Mouse (Mus musculus): ENCODE measurements at regions not wholly inside any gene's neighbourhood (a gene's known extent, or its start where the extent isn't known, plus 50 kb on each side); places are given as distances from the start of the nearest gene placed in this dataset.

DNA sequence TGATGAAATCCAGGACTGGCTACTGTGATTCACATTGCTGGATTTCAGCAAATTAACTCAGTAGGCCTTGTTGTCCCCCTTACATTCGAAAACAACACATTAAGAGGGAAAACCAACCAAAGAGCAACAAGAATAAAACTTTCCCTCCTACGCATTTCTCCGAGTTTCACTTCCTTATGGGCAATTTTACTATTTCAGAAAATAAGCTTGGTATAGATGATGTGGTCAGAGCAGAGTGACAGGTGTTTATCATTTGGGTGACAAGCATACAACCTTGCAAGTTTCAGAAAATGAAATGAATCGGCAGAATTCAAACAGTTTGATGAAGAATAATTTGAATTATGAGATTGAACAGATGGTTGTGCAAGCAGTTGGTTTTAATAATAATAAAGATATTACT is 220.6 kb downstream of the Etaa1 start:
- WGBS (ENCODE audit: insufficient replicate concordance): 82% methylated on average over 4 of the region's 4 CpGs
- ATAC-seq (replicated peaks; ENCODE audit: insufficient number of reproducible peaks, low FRiP score, low TSS enrichment): no peak

DNA sequence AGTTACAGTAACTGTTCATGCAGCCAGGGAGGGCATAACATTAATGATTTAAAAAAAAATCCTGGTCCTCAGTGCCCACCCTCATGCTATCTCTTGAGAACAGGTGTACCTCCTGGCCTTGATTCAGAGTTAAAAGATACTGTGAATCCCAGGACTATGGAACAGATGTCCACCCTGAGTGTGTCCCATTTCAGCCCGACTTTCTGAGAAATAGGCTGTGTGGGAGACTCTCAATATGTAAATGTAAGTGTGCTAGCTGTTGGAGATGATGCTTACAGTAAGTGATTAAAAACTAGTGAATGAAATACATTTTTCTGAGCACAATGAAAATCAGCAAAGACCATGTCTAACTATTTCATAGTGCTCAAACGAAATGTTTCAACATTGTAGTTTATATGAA is 219.2 kb downstream of the Etaa1 start:
- no peaks in the 10 kb centered on the region for H3K36me3 ChIP-seq (ENCODE audit: control insufficient read depth, insufficient read depth, low read length)
- WGBS (ENCODE audit: insufficient replicate concordance): 69% methylated on average over 2 of the region's 2 CpGs
- H3K9me3 ChIP-seq (replicated peaks; ENCODE audit: control insufficient read depth, low read length): no peaks in the 10 kb centered on the region
- no peak overlapping the region for H3K4me2 ChIP-seq
- no peaks in the 10 kb centered on the region for H3K27me3 ChIP-seq (ENCODE audit: control insufficient read depth, insufficient read depth, low read length)
- no peak overlapping the region for H3K9ac ChIP-seq (ENCODE audit: low read depth, low read length)
- ATAC-seq (replicated peaks; ENCODE audit: insufficient number of reproducible peaks, low FRiP score, low TSS enrichment): no peak
- no peaks in the 10 kb centered on the region for H3K4me1 ChIP-seq (ENCODE audit: control insufficient read depth, insufficient read depth, low read length)
- H3K27ac ChIP-seq (ENCODE audit: low read depth, low read length): no peak overlapping the region
- H3K4me3 ChIP-seq (ENCODE audit: low read depth, low read length): no peak overlapping the region

More for the DNA sequence above, 220.6 kb downstream of the Etaa1 start:
- no peaks in the 10 kb centered on the region for H3K9me3 ChIP-seq (replicated peaks; ENCODE audit: control insufficient read depth, low read length)
- no peaks in the 10 kb centered on the region for H3K36me3 ChIP-seq (ENCODE audit: control insufficient read depth, insufficient read depth, low read length)
- H3K9ac ChIP-seq (ENCODE audit: low read depth, low read length): no peak overlapping the region
- no peak overlapping the region for H3K4me3 ChIP-seq (ENCODE audit: low read depth, low read length)
- no peaks in the 10 kb centered on the region for H3K27me3 ChIP-seq (ENCODE audit: control insufficient read depth, insufficient read depth, low read length)
- no peak overlapping the region for H3K4me2 ChIP-seq
- no peaks in the 10 kb centered on the region for H3K4me1 ChIP-seq (ENCODE audit: control insufficient read depth, insufficient read depth, low read length)
- H3K27ac ChIP-seq (ENCODE audit: low read depth, low read length): no peak overlapping the region

DNA sequence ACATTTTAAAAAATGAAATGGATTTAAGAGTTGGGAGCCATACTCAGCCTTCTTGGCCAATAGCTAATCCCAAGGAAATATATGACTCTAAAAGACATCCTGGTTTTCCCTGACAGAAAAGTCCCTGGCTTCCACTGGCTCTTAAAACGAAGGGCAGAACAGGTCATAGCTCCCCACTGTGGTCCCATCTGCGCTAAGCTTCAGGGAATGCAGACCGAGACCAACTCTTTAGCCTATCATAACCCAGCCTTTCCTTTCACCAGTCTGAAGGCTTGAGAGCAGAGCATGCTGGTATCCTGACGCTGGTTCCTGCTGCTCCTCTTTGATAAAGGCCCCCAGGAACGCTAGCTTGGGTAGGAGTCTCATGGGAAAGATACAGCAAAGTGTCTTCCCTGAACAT is 214.8 kb downstream of the Etaa1 start:
- H3K4me1 ChIP-seq (ENCODE audit: control insufficient read depth, insufficient read depth, low read length): no peaks in the 10 kb centered on the region
- no peak overlapping the region for H3K9ac ChIP-seq (ENCODE audit: low read depth, low read length)
- no peaks in the 10 kb centered on the region for H3K27me3 ChIP-seq (ENCODE audit: control insufficient read depth, insufficient read depth, low read length)
- no peak overlapping the region for H3K4me3 ChIP-seq (ENCODE audit: low read depth, low read length)
- no peaks in the 10 kb centered on the region for H3K9me3 ChIP-seq (replicated peaks; ENCODE audit: control insufficient read depth, low read length)
- 36% methylated on average over 5 of the region's 5 CpGs for WGBS (ENCODE audit: insufficient replicate concordance)
- H3K27ac ChIP-seq (ENCODE audit: low read depth, low read length): no peak overlapping the region
- H3K4me2 ChIP-seq: no peak overlapping the region
- ATAC-seq (replicated peaks; ENCODE audit: insufficient number of reproducible peaks, low FRiP score, low TSS enrichment): no peak
- H3K36me3 ChIP-seq (ENCODE audit: control insufficient read depth, insufficient read depth, low read length): no peaks in the 10 kb centered on the region

DNA sequence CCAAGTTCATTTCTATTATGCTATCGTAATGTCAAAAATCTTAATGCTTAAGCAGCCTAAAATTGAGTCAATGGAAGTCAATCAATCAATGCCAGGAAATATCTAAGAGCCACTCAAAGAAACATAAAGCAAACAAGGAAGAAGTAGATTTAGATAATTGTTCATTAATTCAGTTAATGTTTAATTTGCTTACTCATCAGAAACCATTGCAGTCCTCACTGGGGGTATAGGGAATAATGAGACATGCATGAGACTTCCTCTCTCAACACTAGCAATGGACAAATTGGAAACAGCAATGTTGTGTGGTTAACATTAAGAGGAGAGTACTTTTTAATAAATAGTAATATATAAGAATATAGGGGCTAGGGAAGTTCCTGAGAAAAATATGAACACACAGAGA is 209.9 kb downstream of the Etaa1 start:
- no peak for ATAC-seq (replicated peaks; ENCODE audit: insufficient number of reproducible peaks, low FRiP score, low TSS enrichment)

DNA sequence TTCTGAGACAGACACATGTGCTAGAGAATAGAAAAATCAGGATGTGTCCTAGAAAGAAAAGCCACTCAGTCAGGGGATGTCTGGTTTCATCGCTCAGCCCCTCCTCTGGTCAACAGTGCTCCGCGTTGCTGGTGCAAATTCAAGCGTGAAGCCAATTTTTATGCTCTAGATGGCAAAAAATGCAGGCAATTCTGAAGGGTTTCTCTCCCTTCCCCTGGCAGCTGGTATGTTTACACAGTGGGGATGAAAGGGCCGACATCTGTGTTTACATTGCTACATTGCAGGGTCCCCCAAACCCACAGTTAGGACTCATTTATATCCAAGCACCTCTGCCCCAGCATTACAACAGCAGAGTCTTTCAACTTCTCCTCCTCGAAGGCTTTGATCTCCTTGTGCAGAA is 203.3 kb downstream of the Etaa1 start:
- Histone ChIP-seq H3K4me1 (ENCODE audit: control insufficient read depth, insufficient read depth, low read length) (no peaks in the 10 kb centered on the region), H3K36me3 (ENCODE audit: control insufficient read depth, insufficient read depth, low read length) (no peaks in the 10 kb centered on the region), H3K4me2 (no peak overlapping the region), H3K27ac (ENCODE audit: low read depth, low read length) (no peak overlapping the region), H3K9me3 (replicated peaks; ENCODE audit: control insufficient read depth, low read length) (no peaks in the 10 kb centered on the region), H3K4me3 (ENCODE audit: low read depth, low read length) (no peak overlapping the region), H3K9ac (ENCODE audit: low read depth, low read length) (no peak overlapping the region), H3K27me3 (ENCODE audit: control insufficient read depth, insufficient read depth, low read length) (no peaks in the 10 kb centered on the region)
- ATAC-seq (replicated peaks; ENCODE audit: insufficient number of reproducible peaks, low FRiP score, low TSS enrichment): no peak
- 61% methylated on average over 6 of the region's 6 CpGs for WGBS (ENCODE audit: insufficient replicate concordance)

More for the DNA sequence above, 209.9 kb downstream of the Etaa1 start:
- Histone ChIP-seq H3K36me3 (ENCODE audit: control insufficient read depth, insufficient read depth, low read length) (no peaks in the 10 kb centered on the region), H3K27ac (ENCODE audit: low read depth, low read length) (no peak overlapping the region), H3K9ac (ENCODE audit: low read depth, low read length) (no peak overlapping the region), H3K4me3 (ENCODE audit: low read depth, low read length) (no peak overlapping the region), H3K4me1 (ENCODE audit: control insufficient read depth, insufficient read depth, low read length) (no peaks in the 10 kb centered on the region), H3K4me2 (no peak overlapping the region), H3K27me3 (ENCODE audit: control insufficient read depth, insufficient read depth, low read length) (no peaks in the 10 kb centered on the region), H3K9me3 (replicated peaks; ENCODE audit: control insufficient read depth, low read length) (no peaks in the 10 kb centered on the region)
- 90% methylated on average over 1 of the region's 1 CpGs for WGBS (ENCODE audit: insufficient replicate concordance)

DNA sequence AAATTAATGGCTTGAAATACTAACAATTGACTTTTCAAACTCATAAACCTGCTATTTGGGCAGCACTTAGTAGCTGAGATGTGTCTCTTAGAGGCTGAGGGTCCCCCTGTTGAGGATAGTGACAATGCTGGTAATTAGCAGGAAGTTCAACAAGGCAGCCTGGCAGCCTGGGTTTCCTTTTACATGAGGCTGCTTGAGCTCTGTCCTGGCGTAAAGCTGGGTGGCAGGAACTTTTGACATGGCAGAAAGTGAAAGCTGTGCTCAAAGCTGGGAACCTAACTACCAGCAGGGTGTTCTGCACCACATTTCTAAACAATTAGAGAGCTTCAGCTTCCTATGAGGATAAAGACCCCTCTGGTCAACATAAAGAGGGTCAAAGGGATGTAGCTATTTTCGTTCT is 194.5 kb downstream of the Etaa1 start:
- H3K27ac ChIP-seq (ENCODE audit: low read depth, low read length): no peak overlapping the region
- H3K4me3 ChIP-seq (ENCODE audit: low read depth, low read length): no peak overlapping the region
- WGBS (ENCODE audit: insufficient replicate concordance): 48% methylated on average over 2 of the region's 2 CpGs
- ATAC-seq (replicated peaks; ENCODE audit: insufficient number of reproducible peaks, low FRiP score, low TSS enrichment): no peak
- H3K9ac ChIP-seq (ENCODE audit: low read depth, low read length): no peak overlapping the region
- no peak overlapping the region for H3K4me2 ChIP-seq
- H3K27me3 ChIP-seq (ENCODE audit: control insufficient read depth, insufficient read depth, low read length): no peaks in the 10 kb centered on the region
- H3K9me3 ChIP-seq (replicated peaks; ENCODE audit: control insufficient read depth, low read length): no peaks in the 10 kb centered on the region
- no peaks in the 10 kb centered on the region for H3K4me1 ChIP-seq (ENCODE audit: control insufficient read depth, insufficient read depth, low read length)
- H3K36me3 ChIP-seq (ENCODE audit: control insufficient read depth, insufficient read depth, low read length): no peaks in the 10 kb centered on the region

DNA sequence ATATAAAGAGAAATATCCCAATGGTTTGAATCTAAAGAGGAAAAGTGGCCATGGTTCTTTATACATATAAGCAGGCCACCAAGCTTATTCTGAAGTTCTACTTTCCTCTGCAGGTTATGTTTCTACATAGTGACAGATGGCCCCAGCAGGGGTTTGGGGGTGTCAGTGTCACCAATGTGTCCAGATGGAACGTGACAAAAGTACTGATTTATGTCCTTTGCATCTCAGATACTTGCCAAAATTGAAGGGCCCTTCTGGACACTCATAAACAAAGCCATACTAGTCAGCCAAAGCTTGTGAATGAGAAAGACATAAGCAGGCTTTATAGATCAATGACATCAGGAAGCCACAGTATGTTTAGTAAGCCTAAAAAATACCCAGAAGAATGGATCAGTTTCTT is 190.3 kb downstream of the Etaa1 start:
- Histone ChIP-seq H3K4me3 (ENCODE audit: low read depth, low read length) (no peak overlapping the region), H3K36me3 (ENCODE audit: control insufficient read depth, insufficient read depth, low read length) (no peaks in the 10 kb centered on the region), H3K4me1 (ENCODE audit: control insufficient read depth, insufficient read depth, low read length) (peaks cover 5% of the 10 kb centered on the region; the same call in 1 of the 2 replicates), H3K9me3 (replicated peaks; ENCODE audit: control insufficient read depth, low read length) (no peaks in the 10 kb centered on the region), H3K27ac (ENCODE audit: low read depth, low read length) (no peak overlapping the region), H3K9ac (ENCODE audit: low read depth, low read length) (no peak overlapping the region), H3K27me3 (ENCODE audit: control insufficient read depth, insufficient read depth, low read length) (no peaks in the 10 kb centered on the region), H3K4me2 (no peak overlapping the region)
- WGBS (ENCODE audit: insufficient replicate concordance): 40% methylated on average over 1 of the region's 1 CpGs
- ATAC-seq (replicated peaks; ENCODE audit: insufficient number of reproducible peaks, low FRiP score, low TSS enrichment): no peak

DNA sequence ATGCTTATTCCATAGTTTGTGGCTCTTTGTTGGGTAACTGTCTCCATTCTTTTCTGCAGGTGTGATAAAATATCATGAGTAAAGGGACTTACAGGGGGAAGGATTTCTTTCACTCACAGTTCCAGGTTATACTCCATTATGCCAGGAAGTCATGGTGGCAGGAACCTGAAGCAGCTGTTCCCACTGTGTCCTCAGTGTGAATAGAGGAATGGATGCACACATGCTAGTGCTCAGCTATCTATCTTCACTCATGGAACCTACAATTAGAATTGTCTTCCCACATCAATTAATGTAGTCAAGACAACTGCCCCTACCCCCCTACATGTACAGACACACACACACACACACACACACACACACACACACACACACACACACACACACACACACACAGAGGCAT is 189.5 kb downstream of the Etaa1 start:
- Histone ChIP-seq H3K27me3 (ENCODE audit: control insufficient read depth, insufficient read depth, low read length) (no peaks in the 10 kb centered on the region), H3K36me3 (ENCODE audit: control insufficient read depth, insufficient read depth, low read length) (no peaks in the 10 kb centered on the region), H3K4me3 (ENCODE audit: low read depth, low read length) (no peak overlapping the region), H3K4me2 (no peak overlapping the region), H3K27ac (ENCODE audit: low read depth, low read length) (no peak overlapping the region), H3K4me1 (ENCODE audit: control insufficient read depth, insufficient read depth, low read length) (peaks cover 5% of the 10 kb centered on the region; the same call in 1 of the 2 replicates), H3K9ac (ENCODE audit: low read depth, low read length) (no peak overlapping the region), H3K9me3 (replicated peaks; ENCODE audit: control insufficient read depth, low read length) (no peaks in the 10 kb centered on the region)
- ATAC-seq (replicated peaks; ENCODE audit: insufficient number of reproducible peaks, low FRiP score, low TSS enrichment): no peak

DNA sequence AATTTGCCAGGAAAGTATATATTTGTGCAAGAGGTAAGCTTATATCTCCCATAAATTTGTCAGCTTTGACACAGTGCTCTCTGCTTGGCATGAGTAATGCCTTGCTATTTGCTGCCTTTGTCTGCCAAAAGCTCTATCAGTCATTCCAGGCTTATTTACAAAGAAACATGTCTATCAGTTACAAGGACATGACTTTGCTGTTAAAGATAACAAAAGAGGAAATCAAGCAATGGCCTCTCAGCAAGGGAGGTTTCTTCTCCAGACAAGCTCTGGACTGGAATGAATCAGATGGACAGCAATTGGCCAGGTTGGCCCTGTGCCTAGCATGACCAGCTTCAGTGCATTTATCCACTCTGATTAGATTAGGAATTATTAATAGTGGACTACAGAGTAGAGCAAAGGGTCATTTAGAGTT is 185.3 kb downstream of the Etaa1 start:
- Histone ChIP-seq H3K4me2 (no peak overlapping the region), H3K4me3 (ENCODE audit: low read depth, low read length) (no peak overlapping the region)
- ATAC-seq (replicated peaks; ENCODE audit: insufficient number of reproducible peaks, low FRiP score, low TSS enrichment): 0 out of 2 replicates have a peak, but pooled peaks have one; percentile 39

More for the DNA sequence above, 185.3 kb downstream of the Etaa1 start:
- H3K9me3 ChIP-seq (replicated peaks; ENCODE audit: control insufficient read depth, low read length): no peaks in the 10 kb centered on the region
- peaks cover 5% of the 10 kb centered on the region; the same call in 1 of the 2 replicates for H3K4me1 ChIP-seq (ENCODE audit: control insufficient read depth, insufficient read depth, low read length)
- no peak overlapping the region for H3K9ac ChIP-seq (ENCODE audit: low read depth, low read length)
- no peaks in the 10 kb centered on the region for H3K36me3 ChIP-seq (ENCODE audit: control insufficient read depth, insufficient read depth, low read length)
- no peaks in the 10 kb centered on the region for H3K27me3 ChIP-seq (ENCODE audit: control insufficient read depth, insufficient read depth, low read length)
- no peak overlapping the region for H3K27ac ChIP-seq (ENCODE audit: low read depth, low read length)

All from heart, embryonic 11.5 days (tissue).